Mouse (Mus musculus) G1E (cell line): ENCODE data around the gene Tlk2. TPM values are rescaled to one million over a fixed set of nuclear protein-coding genes. Genes with fewer than 3 reads are reported as not detected.

Experiments used
- ATAC-seq: 2 replicates; pipeline ENCODE4 v1.8.0; 2016; ENCODE audit warnings: mild to moderate bottlenecking; ENCODE audit not compliant: insufficient number of reproducible peaks, poor library complexity, low FRiP score, severe bottlenecking; ENCODE audit errors: extremely low read depth
- DNase-seq: peaks from one replicate; pipeline ENCODE4 v3.0.0; 2012; ENCODE audit warnings: low spot score
- H3K27me3 ChIP-seq: 2 replicates; pipeline ENCODE4 v1.6.1; 2012; ENCODE audit warnings: mild to moderate bottlenecking, low read length, inconsistent platforms; ENCODE audit not compliant: insufficient read depth
- H3K36me3 ChIP-seq: replicated peaks from 2 replicates; pipeline ENCODE3; 2012; ENCODE audit warnings: mild to moderate bottlenecking, inconsistent platforms
- H3K4me1 ChIP-seq: 2 replicates; pipeline ENCODE4 v1.6.1; 2012; ENCODE audit warnings: low read depth, low read length, inconsistent platforms, mixed read lengths; ENCODE audit not compliant: insufficient read depth
- H3K4me3 ChIP-seq: 2 replicates; pipeline ENCODE4 v1.5.1; 2012; ENCODE audit warnings: low read depth, mild to moderate bottlenecking, inconsistent platforms, low read length, moderate library complexity, mixed read lengths
- H3K9me3 ChIP-seq: replicated peaks from 2 replicates; pipeline ENCODE4 v1.6.1; 2012; ENCODE audit warnings: inconsistent platforms
- CTCF ChIP-seq: IDR thresholded peaks from 2 replicates; pipeline ENCODE4 v1.5.1; 2012; ENCODE audit warnings: low read depth, low read length, inconsistent platforms, mixed read lengths
- GATA1 ChIP-seq: IDR thresholded peaks from 2 replicates; pipeline ENCODE4 v1.6.1; 2012; ENCODE audit warnings: borderline replicate concordance, low read length, inconsistent platforms, mixed read lengths
- GATA2 ChIP-seq: IDR thresholded peaks from 2 replicates; pipeline ENCODE4 v1.6.1; 2012; ENCODE audit warnings: low read depth, low read length, inconsistent platforms, borderline replicate concordance
- POLR2AphosphoS5 ChIP-seq: IDR thresholded peaks from 2 replicates; pipeline ENCODE4 v1.6.1; 2012; ENCODE audit warnings: low read depth, low read length, inconsistent platforms; ENCODE audit not compliant: insufficient replicate concordance
- TAL1 ChIP-seq: conservative IDR thresholded peaks from 2 replicates; pipeline ENCODE4 v1.6.1; 2012; ENCODE audit warnings: low read depth, low read length, inconsistent platforms, mixed read lengths
- polyA plus RNA-seq: library from polyadenylated mRNA; stranded (reverse); fragments of >175 nt; gene quantifications from 2 replicates; pipeline ENCODE4 v1.2.3, GENCODE M21; 2012
- total RNA-seq, 2 experiments: library from RNA; stranded (forward) in 1 of 2; stranded (reverse) in 1 of 2; fragments of 200-1000 nt in 1 of 2; fragments of >200 nt in 1 of 2; fragmentation: Nextera tagmentation in 1 of 2; gene quantifications; 2 replicates each; pipeline ENCODE4 v1.2.3; 2014 to 2017

Gene Tlk2
- total and polyA plus RNA-seq, 3 experiments = 20.4 to 187 (median 102) TPM

DNA sequence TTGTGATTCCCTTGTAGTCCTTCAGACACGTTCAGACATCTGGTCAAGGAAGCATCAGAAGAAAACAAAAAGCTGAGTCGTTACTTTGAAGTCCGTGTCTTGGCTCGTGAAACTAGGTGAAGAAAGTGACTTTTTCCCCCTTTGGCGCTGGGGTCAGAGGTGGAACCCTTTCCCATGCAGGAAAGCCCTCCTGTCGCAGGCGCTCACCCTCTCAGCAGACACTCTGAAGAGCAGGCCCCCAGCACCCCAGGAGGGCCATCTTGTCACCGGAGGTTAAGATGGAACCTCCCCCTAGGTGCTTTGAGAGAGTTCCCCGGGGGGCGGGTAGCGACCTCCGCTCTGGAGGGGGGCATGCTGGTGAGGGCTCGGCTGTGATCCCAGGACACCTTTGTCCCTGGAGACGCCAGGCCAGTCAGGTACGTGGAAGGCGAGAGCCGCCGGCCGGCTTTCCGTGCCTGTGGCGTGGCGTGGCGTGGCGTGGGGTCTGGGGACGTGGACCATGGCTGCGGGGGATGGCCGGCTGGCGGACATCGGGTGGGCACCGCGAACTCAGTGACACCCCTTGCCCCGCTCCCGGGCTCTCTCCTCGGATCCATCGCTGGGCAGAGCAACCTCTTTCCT, 2.0 kb downstream of the Tlk2 start:
- H3K36me3 ChIP-seq = peaks cover 41% of the 10 kb centered on the region
- ATAC-seq (peak; percentile 19; the same call in 1 of the 2 replicates), DNase-seq (peak; percentile 69)
- H3K4me1 ChIP-seq = peaks cover 33% of the 10 kb centered on the region
- peak overlapping the region; percentile 88 for H3K4me3 ChIP-seq
- H3K9me3 ChIP-seq = no peaks in the 10 kb centered on the region
- TF ChIP-seq POLR2AphosphoS5 = no peak
- no peaks in the 10 kb centered on the region for H3K27me3 ChIP-seq

DNA sequence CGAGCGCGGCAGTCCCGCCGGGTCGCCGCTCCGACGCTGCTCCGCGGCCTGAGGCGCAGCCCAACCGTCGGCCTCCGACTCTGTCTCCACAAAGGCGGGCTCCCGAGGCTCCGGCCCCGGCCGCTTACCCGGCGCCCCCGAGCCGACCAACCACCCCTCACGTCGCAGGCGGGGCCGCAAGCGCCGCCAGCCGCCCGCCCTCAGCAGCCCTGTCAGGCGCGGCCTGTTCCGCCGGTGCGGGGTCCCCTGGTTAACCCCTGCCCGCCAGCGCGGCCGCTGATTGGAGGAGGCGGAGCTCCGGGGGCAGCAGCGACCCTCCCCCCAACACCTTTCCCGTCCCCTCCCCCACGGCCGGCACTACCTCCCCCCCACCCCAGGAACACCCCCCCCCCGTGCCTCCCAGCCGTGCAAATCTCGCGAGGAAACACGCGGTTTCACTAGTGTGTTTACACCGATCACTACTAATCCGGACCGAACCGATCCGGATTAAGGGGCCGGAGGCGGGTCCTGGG, 2.6 kb downstream of the Tlk2 start:
- H3K9me3 ChIP-seq = no peaks in the 10 kb centered on the region
- peaks cover 35% of the 10 kb centered on the region for H3K4me1 ChIP-seq
- H3K36me3 ChIP-seq = peaks cover 40% of the 10 kb centered on the region
- ATAC-seq (peak; percentile 71), DNase-seq (peak; percentile 98)
- TF ChIP-seq GATA1 = no peak
- TF ChIP-seq CTCF = no peak
- no peak for TF ChIP-seq GATA2
- no peak for TF ChIP-seq TAL1
- no peak for TF ChIP-seq POLR2AphosphoS5
- no peaks in the 10 kb centered on the region for H3K27me3 ChIP-seq
- H3K4me3 ChIP-seq = peak overlapping the region; percentile 88

DNA sequence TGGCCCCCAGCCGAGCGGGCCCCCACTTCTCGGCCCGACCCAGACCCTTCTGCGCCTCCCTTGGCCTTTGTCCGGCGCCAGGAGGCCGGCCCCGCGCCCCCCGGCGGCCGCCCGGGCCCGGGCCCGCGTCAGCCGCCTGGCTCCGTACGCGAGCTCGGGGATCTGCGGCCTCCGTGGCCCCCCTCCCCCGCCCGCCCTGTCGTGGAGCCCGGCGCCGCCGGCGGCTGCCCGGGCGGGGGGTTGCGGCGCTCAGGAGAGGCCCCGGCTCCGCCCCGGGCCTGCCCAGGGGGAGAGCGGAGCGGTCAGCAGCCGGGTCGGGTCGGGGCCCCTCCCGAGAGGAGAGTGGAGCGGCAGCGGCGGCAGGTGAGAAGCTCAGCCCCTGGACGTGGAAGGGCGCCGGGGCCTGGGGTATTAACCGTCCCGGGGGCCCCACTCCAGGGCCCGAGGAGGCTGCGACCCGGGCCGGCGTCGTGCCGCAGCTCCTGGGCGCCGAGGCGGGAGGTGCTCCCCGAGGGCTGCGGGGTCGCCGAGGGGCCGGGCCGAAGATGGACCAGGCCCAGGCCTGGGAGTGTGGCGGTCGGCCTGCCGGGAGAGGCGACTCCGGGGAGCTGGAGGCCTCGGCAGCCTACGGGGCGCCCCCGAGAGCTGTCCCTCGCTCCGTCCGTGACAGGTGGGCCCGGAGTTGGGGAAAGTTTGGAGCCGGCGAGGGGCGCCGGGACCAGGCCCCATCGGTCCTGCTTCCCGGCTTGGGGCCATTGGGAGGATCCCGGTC, 3.3 kb downstream of the Tlk2 start:
- no peak for TF ChIP-seq POLR2AphosphoS5
- no peak for TF ChIP-seq CTCF
- TF ChIP-seq GATA2 = no peak
- TF ChIP-seq TAL1 = no peak
- no peak for TF ChIP-seq GATA1
- Histone ChIP-seq H3K27me3 (no peaks in the 10 kb centered on the region), H3K36me3 (peaks cover 40% of the 10 kb centered on the region), H3K9me3 (no peaks in the 10 kb centered on the region), H3K4me3 (peak overlapping the region; percentile 88), H3K4me1 (peaks cover 38% of the 10 kb centered on the region)
- DNase-seq (peak; percentile 69), ATAC-seq (no peak)

DNA sequence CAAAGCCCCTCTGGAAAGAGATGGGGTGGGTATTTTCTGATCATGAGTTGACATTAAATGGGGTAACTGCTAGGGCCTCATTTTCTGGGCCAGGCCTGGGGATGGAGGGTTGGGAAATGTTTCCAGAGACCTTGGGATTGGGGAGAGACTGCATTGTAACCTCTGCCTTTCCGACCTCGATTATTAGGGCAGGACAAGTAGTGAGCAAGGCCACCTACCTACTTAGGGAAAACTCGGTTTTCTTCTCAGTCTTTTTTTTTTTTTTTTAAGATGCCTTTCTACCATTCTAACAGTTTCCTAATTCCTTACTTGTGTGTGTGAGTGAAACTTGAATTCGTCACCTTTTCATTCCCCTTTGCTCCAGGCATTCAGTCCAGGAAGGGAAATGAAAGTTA, 3.9 kb downstream of the Tlk2 start:
- Histone ChIP-seq H3K36me3 (peaks cover 40% of the 10 kb centered on the region), H3K4me1 (peaks cover 38% of the 10 kb centered on the region), H3K9me3 (no peaks in the 10 kb centered on the region), H3K4me3 (peak overlapping the region; percentile 88), H3K27me3 (no peaks in the 10 kb centered on the region)
- TF ChIP-seq GATA1 (no peak), POLR2AphosphoS5 (no peak), GATA2 (no peak), TAL1 (no peak), CTCF (no peak)
- peak; percentile 9 for DNase-seq
- no peak for ATAC-seq

DNA sequence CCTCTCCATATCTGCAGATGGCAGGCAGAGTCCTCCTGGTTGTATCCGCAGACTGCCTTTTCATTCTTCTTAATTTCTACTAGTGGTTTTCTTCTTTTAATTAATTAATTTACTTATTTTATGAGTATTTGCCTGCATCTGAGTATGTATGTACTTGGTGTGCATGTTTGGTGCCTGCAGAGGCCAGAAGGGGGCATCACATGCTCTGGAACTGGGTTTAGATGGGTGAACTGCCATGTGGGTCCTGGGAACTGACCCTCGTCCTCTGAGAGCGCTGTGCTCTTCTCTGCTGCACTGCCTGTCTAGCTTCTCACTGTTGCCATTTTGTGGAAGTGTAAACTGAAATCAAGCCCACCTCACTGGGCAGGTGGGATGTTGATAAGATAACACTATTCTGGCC, 6.1 kb downstream of the Tlk2 start:
- Histone ChIP-seq H3K4me3 (no peak overlapping the region), H3K4me1 (peaks cover 28% of the 10 kb centered on the region), H3K27me3 (no peaks in the 10 kb centered on the region), H3K9me3 (no peaks in the 10 kb centered on the region), H3K36me3 (peaks cover 47% of the 10 kb centered on the region)
- no peak for DNase-seq
- TF ChIP-seq POLR2AphosphoS5 = no peak
- TF ChIP-seq TAL1 = no peak
- no peak for TF ChIP-seq GATA1
- TF ChIP-seq CTCF = no peak
- TF ChIP-seq GATA2 = no peak
- no peak for ATAC-seq

DNA sequence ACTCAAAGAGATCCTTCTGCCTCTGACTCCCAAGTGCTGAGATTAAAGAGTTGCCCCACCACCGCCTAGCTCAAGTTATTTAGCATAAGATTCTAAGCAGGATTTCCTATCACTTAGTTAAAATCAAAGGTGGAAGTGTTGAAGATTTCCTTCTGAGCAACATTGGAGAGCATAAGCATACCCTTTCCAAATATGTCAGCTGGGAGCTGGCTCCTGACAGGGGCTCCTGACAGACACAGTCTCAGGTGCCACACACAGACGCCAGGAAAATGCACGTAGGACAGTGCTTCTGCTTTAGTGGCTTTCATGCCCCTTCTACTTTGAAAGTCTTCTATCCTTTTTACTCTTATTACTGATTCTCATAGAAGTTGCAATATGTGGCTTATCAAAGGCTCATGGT, 13.6 kb downstream of the Tlk2 start:
- TF ChIP-seq GATA1 (no peak), CTCF (no peak), POLR2AphosphoS5 (no peak), GATA2 (no peak), TAL1 (no peak)
- H3K9me3 ChIP-seq = no peaks in the 10 kb centered on the region
- DNase-seq (no peak), ATAC-seq (no peak)
- H3K27me3 ChIP-seq = no peaks in the 10 kb centered on the region
- H3K4me1 ChIP-seq = peaks cover 27% of the 10 kb centered on the region
- H3K36me3 ChIP-seq = peaks cover 74% of the 10 kb centered on the region
- no peak overlapping the region for H3K4me3 ChIP-seq
